Mouse (Mus musculus): ENCODE measurements around the gene Utrn. TPM values are rescaled to one million over a fixed set of nuclear protein-coding genes. Genes with fewer than 3 reads are reported as not detected.

Utrn gene
- polyA plus RNA-seq, 1 experiment from 2014 or later: 78.8 TPM

GRCm38 (mm10) chr10:12658023-12658744, 211.0 kb downstream of the Utrn start:
- ATAC-seq (ENCODE audit: borderline replicate concordance, extremely low read depth, low FRiP score, low TSS enrichment): peak; percentile 86
- Histone ChIP-seq H3K9ac (no peak overlapping the region), H3K9me3 (no peaks in the 10 kb centered on the region), H3K4me3 (no peak overlapping the region), H3K27ac (peak overlapping the region; percentile 75), H3K4me2 (no peak overlapping the region), H3K27me3 (no peaks in the 10 kb centered on the region), H3K36me3 (peaks cover 12% of the 10 kb centered on the region), H3K4me1 (peaks cover 6% of the 10 kb centered on the region; the same call in 1 of the 2 replicates)
- 56% methylated on average over 8 of the region's 8 CpGs for WGBS

- H3K4me1 ChIP-seq: peaks cover 6% of the 10 kb centered on the region; the same call in 1 of the 2 replicates
- no peaks in the 10 kb centered on the region for H3K27me3 ChIP-seq
- peak overlapping the region; percentile 34 for H3K27ac ChIP-seq
- 31% methylated on average over 3 of the region's 3 CpGs for WGBS
- no peak overlapping the region for H3K4me3 ChIP-seq
- no peak overlapping the region for H3K4me2 ChIP-seq
- H3K36me3 ChIP-seq: peaks cover 11% of the 10 kb centered on the region; the same call in 1 of the 2 replicates
- H3K9ac ChIP-seq: no peak overlapping the region
- ATAC-seq (ENCODE audit: borderline replicate concordance, extremely low read depth, low FRiP score, low TSS enrichment): peak; percentile 67; the same call in 1 of the 2 replicates
- no peaks in the 10 kb centered on the region for H3K9me3 ChIP-seq
Observed at GRCm38 (mm10) chr10:12652988-12653387, 216.2 kb downstream of the Utrn start.

- 0 out of 2 replicates have a peak, but pooled peaks cover 6% of the 10 kb centered on the region for H3K36me3 ChIP-seq
- no peak overlapping the region for H3K4me3 ChIP-seq
- no peak for ATAC-seq (ENCODE audit: borderline replicate concordance, extremely low read depth, low FRiP score, low TSS enrichment)
- H3K9ac ChIP-seq: no peak overlapping the region
- WGBS: 74% methylated on average over 5 of the region's 5 CpGs
- no peaks in the 10 kb centered on the region for H3K9me3 ChIP-seq
- H3K4me2 ChIP-seq: no peak overlapping the region
- H3K4me1 ChIP-seq: no peaks in the 10 kb centered on the region
- no peak overlapping the region for H3K27ac ChIP-seq
- H3K27me3 ChIP-seq: no peaks in the 10 kb centered on the region
Observed at GRCm38 (mm10) chr10:12646119-12646518, 223.0 kb downstream of the Utrn start.

- Histone ChIP-seq H3K4me1 (no peaks in the 10 kb centered on the region), H3K4me3 (no peak overlapping the region), H3K9ac (no peak overlapping the region), H3K27ac (no peak overlapping the region), H3K9me3 (no peaks in the 10 kb centered on the region), H3K27me3 (no peaks in the 10 kb centered on the region), H3K36me3 (0 out of 2 replicates have a peak, but pooled peaks cover 4% of the 10 kb centered on the region), H3K4me2 (no peak overlapping the region)
- WGBS: 76% methylated on average over 8 of the region's 8 CpGs
- ATAC-seq (ENCODE audit: borderline replicate concordance, extremely low read depth, low FRiP score, low TSS enrichment): no peak
Observed at GRCm38 (mm10) chr10:12643336-12643735, 225.8 kb downstream of the Utrn start.

- ATAC-seq (ENCODE audit: borderline replicate concordance, extremely low read depth, low FRiP score, low TSS enrichment): no peak
- Histone ChIP-seq H3K4me2 (no peak overlapping the region), H3K27ac (no peak overlapping the region), H3K4me1 (no peaks in the 10 kb centered on the region), H3K9me3 (no peaks in the 10 kb centered on the region), H3K9ac (no peak overlapping the region), H3K27me3 (no peaks in the 10 kb centered on the region), H3K4me3 (no peak overlapping the region), H3K36me3 (peaks cover 12% of the 10 kb centered on the region; the same call in 1 of the 2 replicates)
- 87% methylated on average over 4 of the region's 4 CpGs for WGBS
Observed at GRCm38 (mm10) chr10:12639638-12640037, 229.5 kb downstream of the Utrn start.

- H3K27ac ChIP-seq: no peak overlapping the region
- ATAC-seq (ENCODE audit: borderline replicate concordance, extremely low read depth, low FRiP score, low TSS enrichment): no peak
- H3K4me2 ChIP-seq: no peak overlapping the region
- no peaks in the 10 kb centered on the region for H3K4me1 ChIP-seq
- H3K27me3 ChIP-seq: no peaks in the 10 kb centered on the region
- H3K36me3 ChIP-seq: peaks cover 16% of the 10 kb centered on the region; the same call in 1 of the 2 replicates
- no peaks in the 10 kb centered on the region for H3K9me3 ChIP-seq
- H3K9ac ChIP-seq: no peak overlapping the region
- no peak overlapping the region for H3K4me3 ChIP-seq
- WGBS: 90% methylated on average over 4 of the region's 4 CpGs
Observed at GRCm38 (mm10) chr10:12633965-12634364, 235.2 kb downstream of the Utrn start.

- Histone ChIP-seq H3K4me1 (no peaks in the 10 kb centered on the region), H3K9me3 (no peaks in the 10 kb centered on the region), H3K4me2 (no peak overlapping the region), H3K27ac (no peak overlapping the region), H3K27me3 (no peaks in the 10 kb centered on the region), H3K4me3 (no peak overlapping the region), H3K36me3 (peaks cover 10% of the 10 kb centered on the region; the same call in 1 of the 2 replicates), H3K9ac (no peak overlapping the region)
- ATAC-seq (ENCODE audit: borderline replicate concordance, extremely low read depth, low FRiP score, low TSS enrichment): no peak
- 69% methylated on average over 5 of the region's 5 CpGs for WGBS
Observed at GRCm38 (mm10) chr10:12630933-12631332, 238.2 kb downstream of the Utrn start.

GRCm38 (mm10) chr10:12618397-12618796, 250.8 kb downstream of the Utrn start:
- WGBS: 51% methylated on average over 3 of the region's 3 CpGs
- H3K36me3 ChIP-seq: no peaks in the 10 kb centered on the region
- no peaks in the 10 kb centered on the region for H3K4me1 ChIP-seq
- no peak overlapping the region for H3K9ac ChIP-seq
- no peak overlapping the region for H3K4me2 ChIP-seq
- no peak overlapping the region for H3K4me3 ChIP-seq
- ATAC-seq (ENCODE audit: borderline replicate concordance, extremely low read depth, low FRiP score, low TSS enrichment): no peak
- H3K9me3 ChIP-seq: no peaks in the 10 kb centered on the region
- H3K27me3 ChIP-seq: no peaks in the 10 kb centered on the region
- H3K27ac ChIP-seq: no peak overlapping the region

- Histone ChIP-seq H3K4me2 (no peak overlapping the region), H3K4me3 (no peak overlapping the region), H3K27me3 (no peaks in the 10 kb centered on the region), H3K9me3 (no peaks in the 10 kb centered on the region), H3K27ac (no peak overlapping the region), H3K9ac (no peak overlapping the region), H3K36me3 (no peaks in the 10 kb centered on the region), H3K4me1 (no peaks in the 10 kb centered on the region)
- WGBS: 54% methylated on average over 3 of the region's 3 CpGs
- no peak for ATAC-seq (ENCODE audit: borderline replicate concordance, extremely low read depth, low FRiP score, low TSS enrichment)
Observed at GRCm38 (mm10) chr10:12615723-12616122, 253.4 kb downstream of the Utrn start.

- no peaks in the 10 kb centered on the region for H3K36me3 ChIP-seq
- H3K27ac ChIP-seq: no peak overlapping the region
- H3K4me2 ChIP-seq: peak overlapping the region; percentile 42
- H3K4me3 ChIP-seq: no peak overlapping the region
- ATAC-seq (ENCODE audit: borderline replicate concordance, extremely low read depth, low FRiP score, low TSS enrichment): no peak; the same call in 1 of the 2 replicates
- H3K9me3 ChIP-seq: no peaks in the 10 kb centered on the region
- no peaks in the 10 kb centered on the region for H3K27me3 ChIP-seq
- H3K4me1 ChIP-seq: no peaks in the 10 kb centered on the region
- H3K9ac ChIP-seq: no peak overlapping the region
- 23% methylated on average over 22 of the region's 22 CpGs for WGBS
Observed at GRCm38 (mm10) chr10:12614465-12615199, 254.5 kb downstream of the Utrn start.

- ATAC-seq (ENCODE audit: borderline replicate concordance, extremely low read depth, low FRiP score, low TSS enrichment): no peak
- H3K4me1 ChIP-seq: no peaks in the 10 kb centered on the region
- H3K9me3 ChIP-seq: no peaks in the 10 kb centered on the region
- H3K27me3 ChIP-seq: no peaks in the 10 kb centered on the region
- H3K4me2 ChIP-seq: no peak overlapping the region
- WGBS: 45% methylated on average over 4 of the region's 4 CpGs
- H3K9ac ChIP-seq: no peak overlapping the region
- H3K27ac ChIP-seq: no peak overlapping the region
- H3K4me3 ChIP-seq: no peak overlapping the region
- H3K36me3 ChIP-seq: no peaks in the 10 kb centered on the region
Observed at GRCm38 (mm10) chr10:12612235-12612863, 256.8 kb downstream of the Utrn start.

- Histone ChIP-seq H3K36me3 (no peaks in the 10 kb centered on the region), H3K27ac (no peak overlapping the region), H3K9ac (no peak overlapping the region), H3K27me3 (no peaks in the 10 kb centered on the region), H3K4me1 (no peaks in the 10 kb centered on the region), H3K4me2 (no peak overlapping the region), H3K9me3 (no peaks in the 10 kb centered on the region), H3K4me3 (no peak overlapping the region)
- ATAC-seq (ENCODE audit: borderline replicate concordance, extremely low read depth, low FRiP score, low TSS enrichment): no peak
- 78% methylated on average over 7 of the region's 7 CpGs for WGBS
Observed at GRCm38 (mm10) chr10:12609896-12610295, 259.3 kb downstream of the Utrn start.
